Mouse (Mus musculus): ENCODE data around the gene Nmur1.
A peak's percentile ranks its signal among the peaks of the same experiment; 100 is the strongest.
"Not testable (repeated sequence)": the region's sequence is repeated elsewhere in the genome, so short reads cannot be mapped to it uniquely, and the experiment has no call there.

Gene Nmur1

DNA sequence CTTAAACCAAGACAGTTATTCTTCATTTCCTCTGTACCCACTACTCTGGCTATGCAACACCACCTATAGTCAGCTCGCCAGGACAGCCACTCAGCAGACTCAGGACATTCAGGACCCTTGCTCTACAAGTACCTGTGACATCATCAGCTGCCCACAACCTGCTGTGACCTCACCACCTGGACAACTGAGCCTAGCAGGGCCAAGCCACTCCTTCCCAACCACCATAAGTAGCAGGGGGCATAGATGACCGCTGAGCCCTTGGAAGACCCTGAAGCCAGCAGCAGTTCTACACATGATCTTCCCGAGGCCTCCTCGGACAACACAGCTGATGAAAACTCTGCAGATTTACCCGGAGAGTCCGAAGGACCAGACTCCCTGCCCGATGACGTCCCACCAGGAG, at the start of gene Nmur1, which contains the start of gene Tex44:
TSS of gene Nmur1 (minus strand) at position 101 of the 400 bp plus-strand sequence.
TSS of gene Tex44 (plus strand) at position 202 of the 400 bp plus-strand sequence.
- no peak for DNase-seq (ENCODE audit: low spot score)

DNA sequence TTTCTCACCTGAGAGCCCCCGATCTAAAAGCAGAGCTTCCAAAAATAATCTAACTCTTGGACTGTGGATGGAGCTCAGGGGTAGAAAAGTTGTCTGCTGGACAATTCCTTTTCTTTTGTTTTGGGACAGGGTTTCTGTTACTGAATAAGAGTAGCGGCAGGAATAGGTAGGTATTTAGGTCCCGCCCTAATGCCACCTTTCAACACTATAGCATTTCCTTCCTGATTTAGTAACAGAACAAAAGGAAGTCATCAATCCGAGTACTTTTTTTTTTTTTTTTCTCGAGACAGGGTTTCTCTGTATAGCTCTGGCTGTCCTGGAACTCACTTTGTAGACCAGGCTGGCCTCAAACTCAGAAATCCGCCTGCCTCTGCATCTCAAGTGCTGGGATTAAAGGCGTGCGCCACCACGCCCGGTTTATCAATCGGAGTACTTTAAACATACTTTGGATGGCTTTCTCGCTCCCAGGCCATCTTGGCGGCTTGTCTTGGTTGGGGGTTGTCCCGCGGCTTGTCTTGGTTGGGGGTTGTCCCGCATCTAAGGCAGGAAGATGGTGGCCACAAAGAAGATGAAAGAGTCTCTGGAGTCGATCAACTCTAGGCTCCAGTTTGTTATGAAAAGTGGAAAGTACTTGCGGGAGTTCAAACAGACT, 47.2 kb upstream of the Nmur1 start:
- DNase-seq (ENCODE audit: low spot score), result no peak

DNA sequence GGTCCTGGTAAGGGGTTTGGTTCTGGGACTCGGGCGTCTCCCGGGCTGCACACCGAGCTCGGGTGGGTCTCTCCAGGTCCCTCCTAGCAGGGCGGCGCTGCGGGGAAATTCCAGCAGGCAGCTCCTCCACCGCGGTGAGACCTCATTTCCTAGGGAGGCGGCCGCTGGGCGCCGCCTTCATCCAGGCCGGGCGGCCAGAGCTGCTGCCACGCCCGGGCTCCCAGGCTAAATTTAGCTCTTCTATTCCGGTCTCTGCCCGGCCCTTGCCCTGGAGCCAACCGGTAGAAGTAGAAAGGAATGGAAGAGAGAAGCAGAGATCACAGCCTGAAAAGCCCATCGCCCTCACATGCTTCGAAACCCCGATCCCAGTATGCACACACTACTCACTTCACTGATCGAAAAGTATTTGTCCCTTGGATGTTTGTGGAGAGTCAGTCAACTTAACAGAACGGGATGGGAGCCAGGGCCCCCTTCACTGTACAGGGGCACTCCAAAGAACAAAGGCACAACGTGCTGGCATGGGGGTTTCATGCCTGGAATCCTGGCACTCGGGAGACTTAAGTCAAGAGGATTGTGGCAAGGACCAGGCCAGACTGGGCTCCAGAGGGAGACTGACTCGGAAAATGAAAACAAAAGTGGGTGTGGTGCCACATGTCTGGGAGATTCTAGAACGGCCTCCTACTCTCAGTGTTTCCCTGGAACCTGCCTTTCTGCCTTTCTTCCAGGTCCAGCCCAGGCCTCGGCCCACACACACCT, 46.3 kb upstream of the Nmur1 start:
- peak; percentile 80 for DNase-seq (ENCODE audit: low spot score)

- not testable (repeated sequence) for DNase-seq (ENCODE audit: low spot score)
Measured at GRCm38 (mm10) chr1:86471504-86471961, 45.5 kb upstream of the Nmur1 start.

- peak; percentile 54 for DNase-seq (ENCODE audit: low spot score)
Measured at GRCm38 (mm10) chr1:86470519-86471181, 44.6 kb upstream of the Nmur1 start.

DNA sequence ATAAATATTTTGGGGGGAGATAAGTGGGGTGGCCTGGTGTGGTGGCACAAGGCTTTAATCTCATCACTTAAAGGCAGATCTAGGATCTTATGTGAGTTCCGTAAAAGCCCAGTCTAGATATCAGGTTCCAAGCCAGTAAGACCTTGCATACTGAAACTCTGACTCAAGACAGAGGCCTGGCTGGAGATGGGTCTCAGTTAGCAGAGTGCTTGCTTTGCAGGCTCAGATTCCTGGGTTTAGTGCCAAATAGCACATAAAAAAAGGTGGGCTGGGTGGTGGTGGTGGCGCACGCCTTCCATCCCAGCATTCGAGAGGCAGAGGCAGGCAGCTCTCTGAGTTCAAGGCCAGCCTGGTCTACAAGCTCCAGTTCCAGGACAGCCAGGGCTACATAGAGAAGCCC, 43.8 kb upstream of the Nmur1 start:
- DNase-seq (ENCODE audit: low spot score), result no peak

DNA sequence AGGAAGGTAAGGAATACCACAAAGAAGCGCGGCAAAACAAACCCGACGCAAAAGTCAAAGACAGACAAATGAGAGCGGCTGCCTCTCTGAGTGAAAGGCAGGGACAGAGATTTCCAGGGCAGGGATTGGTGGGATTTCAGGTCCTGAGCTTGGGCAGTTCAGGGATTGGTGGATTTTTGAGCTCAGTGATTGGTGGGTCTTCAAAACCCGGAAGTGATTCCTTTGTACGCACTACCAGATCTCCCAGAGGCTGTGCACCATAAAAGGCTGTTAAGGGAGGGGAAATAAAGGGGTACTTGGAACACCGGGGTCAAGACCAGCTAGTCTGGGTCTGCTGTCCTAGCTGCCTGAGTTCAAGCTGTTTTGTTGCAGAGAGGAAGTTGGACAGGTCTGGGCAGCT, 41.4 kb upstream of the Nmur1 start:
- no peak for DNase-seq (ENCODE audit: low spot score)

DNA sequence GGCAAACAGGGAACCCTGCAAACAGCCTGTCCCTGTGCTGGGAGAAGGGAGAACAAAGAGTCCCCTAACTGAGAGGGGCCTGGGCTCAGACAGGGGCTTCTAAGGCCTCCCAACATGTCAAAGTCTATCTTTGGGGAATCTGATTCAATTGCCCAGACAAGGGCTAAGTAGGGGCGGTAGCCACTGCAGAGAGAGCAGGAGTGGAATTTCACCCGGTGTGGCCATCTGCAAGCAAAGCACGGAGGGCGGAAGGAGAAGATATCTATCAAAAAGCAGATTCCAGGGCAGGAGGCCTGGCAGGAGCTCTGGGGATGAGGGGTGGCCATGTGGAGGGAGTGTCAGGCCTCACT, 38.8 kb upstream of the Nmur1 start:
- DNase-seq (ENCODE audit: low spot score), result no peak

DNA sequence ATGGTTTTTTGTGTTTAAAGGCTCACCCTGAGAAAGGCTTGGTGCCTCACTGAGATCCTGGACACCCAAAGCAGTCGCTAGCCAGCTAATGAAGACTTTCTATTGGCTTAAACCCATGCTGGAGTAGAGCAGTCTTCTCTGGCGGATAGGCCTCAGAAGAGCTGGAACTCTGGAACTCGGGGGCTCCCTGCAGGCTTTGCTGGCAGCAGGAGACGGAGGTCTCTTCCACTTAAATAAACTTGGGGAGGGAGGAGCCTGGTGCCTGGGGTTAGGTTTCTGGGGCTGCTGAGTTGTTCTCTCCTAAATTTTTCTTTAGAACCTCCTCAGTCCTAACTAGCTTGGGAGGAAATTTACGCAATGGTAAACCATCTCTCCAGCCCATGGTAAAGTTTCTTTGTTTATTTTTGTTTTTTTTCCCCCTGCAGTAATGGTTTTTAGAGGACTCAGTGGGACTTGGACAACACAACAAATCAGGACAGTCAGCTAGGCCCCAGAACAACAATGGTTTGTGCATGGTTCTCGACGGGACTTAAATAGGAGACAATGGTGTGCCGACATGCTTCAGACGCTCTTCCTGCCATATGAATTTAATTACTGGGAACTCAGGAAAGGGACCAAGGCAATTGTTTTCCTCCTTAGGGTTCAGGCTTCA, 38.3 kb upstream of the Nmur1 start:
- DNase-seq (ENCODE audit: low spot score), result no peak

GRCm38 (mm10) chr1:86459371-86459770, 33.3 kb upstream of the Nmur1 start:
- DNase-seq (ENCODE audit: low spot score), result no peak

DNA sequence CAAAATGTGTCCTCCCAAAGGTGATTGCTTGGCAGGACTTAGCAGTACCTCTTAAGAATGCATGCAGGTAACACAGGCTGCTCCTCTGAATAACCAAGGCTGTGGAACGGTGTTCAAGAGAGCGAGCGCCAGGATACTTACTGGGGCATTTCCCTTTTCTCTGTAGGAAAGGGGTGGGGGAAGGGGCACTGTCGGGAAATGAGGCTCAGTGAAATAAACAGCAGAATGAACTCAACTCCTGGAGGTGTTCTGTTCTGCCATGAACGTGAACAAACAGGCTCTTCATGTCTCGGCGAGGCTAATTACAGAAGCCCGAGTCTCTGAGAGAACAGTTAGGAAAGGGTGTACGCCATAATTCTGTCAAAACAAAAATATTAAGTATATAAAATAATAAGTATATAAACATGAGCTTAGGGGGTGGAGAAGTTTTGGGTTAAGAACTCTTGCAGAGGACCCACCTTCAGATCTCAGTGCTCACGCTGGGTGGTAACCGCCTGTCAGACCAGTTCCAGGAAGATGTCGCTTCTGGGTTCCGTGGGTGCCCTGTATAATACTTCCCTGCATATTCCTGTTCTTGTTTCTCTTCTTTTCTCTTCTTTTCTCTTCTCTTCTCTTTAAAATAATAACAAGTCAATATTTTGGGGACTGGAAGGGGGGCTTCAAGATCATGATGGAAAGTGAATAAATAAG, 31.0 kb upstream of the Nmur1 start:
- DNase-seq (ENCODE audit: low spot score), result no peak

DNA sequence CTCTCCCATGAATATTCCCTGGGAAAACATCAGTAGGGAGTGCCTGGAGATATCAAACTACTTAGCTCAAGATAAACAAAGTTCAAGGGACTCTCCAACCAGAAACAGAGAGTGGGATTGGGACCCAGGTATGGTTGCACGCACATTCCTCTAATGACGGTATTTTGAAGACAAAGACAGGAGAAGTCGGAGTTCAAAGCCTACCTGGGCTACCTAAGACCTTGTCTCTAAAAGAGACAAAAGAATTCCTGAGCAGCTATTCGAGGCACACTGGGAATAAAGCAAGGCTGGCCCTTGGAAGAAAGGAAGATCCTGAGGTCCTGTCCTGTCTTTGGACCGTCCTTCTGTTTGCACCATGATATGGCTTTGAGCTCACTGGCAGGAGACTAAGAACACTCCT, 26.7 kb upstream of the Nmur1 start:
- no peak for DNase-seq (ENCODE audit: low spot score)

DNA sequence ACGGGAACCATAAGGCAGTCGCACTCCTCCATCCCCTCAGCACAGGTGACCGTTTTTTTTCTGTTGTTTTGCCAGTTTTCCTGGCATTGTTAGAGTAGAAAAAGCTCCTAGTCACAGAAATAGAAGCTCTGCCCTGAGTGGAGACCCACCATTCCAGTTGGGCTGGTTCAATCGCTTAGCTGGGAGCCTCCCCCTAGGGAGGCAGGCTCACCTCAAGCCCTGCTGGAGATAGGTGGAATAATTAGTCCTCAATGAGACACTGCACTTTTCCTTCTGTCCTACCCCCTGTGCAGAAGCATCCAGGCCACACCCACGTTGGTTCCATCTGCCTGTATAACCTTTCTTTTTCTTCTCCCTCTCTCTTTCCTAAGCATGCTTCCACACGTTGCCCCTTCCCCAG, 23.9 kb upstream of the Nmur1 start:
- DNase-seq (ENCODE audit: low spot score), result no peak

DNA sequence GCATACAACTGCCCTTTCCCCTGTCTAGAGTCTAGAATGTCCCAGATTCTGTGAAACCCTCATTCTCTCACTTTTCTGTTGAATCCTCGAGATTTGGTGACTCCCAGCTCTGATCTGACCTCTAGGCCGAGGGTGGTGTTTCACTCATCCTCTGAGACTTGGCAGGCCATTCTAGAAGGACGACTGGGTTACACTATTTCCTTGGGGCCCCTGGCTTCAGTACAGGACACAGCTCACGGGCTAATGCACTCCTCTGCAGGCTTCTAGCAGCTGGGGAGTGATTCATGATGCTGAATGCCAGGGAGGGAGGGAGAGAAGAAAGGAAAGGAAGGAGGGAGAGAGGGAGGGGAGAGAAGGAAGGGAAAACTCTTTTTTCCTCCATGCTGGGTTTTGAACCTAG, 22.2 kb upstream of the Nmur1 start:
- DNase-seq (ENCODE audit: low spot score), result no peak

- DNase-seq (ENCODE audit: low spot score), result no peak
Measured at GRCm38 (mm10) chr1:86447596-86448171, 21.7 kb upstream of the Nmur1 start.

DNA sequence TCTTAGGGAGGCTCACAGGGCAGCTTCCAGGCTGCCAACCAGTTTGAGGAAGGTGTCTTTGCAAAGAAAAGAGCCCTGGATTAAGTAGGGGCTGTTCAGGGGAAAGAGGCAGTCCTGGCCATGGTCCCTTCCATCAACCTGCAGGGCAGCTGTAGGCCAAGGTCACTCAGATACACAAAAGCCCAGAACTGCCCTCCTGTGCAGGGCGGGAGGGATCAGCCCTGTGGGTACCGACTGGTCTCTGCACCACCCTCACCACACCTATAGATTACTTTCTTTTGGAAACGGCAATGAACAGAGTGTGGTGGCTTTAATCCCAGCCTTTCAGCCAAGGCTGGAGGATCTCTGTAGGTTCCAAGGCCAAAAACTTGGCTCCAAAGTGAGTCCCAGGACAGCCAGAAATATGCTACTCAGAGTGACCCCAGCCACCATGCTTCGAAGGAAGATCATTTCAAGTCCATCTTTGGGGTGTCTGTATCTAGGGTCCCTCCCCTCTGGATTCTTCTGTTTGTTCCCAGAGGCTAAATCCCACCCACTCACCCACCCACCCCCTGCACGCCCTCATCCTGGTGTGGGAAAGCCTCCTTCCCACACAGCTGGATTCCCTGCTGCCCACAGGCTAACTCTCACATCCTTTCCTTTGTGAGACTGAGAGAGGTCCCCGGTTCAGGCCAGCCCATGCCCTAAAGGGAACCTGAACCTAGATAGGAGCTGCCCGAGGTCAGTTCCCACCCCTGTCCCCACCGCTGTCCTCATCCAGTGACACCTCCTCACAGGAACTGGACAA, 17.6 kb upstream of the Nmur1 start:
- no peak for DNase-seq (ENCODE audit: low spot score)

DNA sequence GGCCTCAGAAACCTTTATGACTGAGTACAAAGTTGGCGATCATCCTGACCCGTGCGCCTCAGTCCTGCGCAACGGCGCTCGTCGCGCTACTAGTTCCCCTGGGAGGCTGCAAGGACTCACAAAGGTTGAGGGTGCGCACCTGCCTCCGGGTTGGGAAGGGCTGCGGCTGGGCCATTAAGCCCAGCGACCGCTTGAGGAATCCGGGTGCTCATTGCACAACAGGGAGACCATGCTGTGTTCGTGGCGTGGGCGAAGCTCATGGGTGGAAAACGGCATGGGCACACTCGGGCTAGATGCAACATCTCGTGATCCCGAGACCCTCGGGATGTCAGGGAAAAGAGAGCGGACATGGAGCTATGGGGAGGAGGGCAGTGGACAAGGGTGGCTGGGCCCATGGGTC, 16.8 kb upstream of the Nmur1 start:
- no peak for DNase-seq (ENCODE audit: low spot score)

DNA sequence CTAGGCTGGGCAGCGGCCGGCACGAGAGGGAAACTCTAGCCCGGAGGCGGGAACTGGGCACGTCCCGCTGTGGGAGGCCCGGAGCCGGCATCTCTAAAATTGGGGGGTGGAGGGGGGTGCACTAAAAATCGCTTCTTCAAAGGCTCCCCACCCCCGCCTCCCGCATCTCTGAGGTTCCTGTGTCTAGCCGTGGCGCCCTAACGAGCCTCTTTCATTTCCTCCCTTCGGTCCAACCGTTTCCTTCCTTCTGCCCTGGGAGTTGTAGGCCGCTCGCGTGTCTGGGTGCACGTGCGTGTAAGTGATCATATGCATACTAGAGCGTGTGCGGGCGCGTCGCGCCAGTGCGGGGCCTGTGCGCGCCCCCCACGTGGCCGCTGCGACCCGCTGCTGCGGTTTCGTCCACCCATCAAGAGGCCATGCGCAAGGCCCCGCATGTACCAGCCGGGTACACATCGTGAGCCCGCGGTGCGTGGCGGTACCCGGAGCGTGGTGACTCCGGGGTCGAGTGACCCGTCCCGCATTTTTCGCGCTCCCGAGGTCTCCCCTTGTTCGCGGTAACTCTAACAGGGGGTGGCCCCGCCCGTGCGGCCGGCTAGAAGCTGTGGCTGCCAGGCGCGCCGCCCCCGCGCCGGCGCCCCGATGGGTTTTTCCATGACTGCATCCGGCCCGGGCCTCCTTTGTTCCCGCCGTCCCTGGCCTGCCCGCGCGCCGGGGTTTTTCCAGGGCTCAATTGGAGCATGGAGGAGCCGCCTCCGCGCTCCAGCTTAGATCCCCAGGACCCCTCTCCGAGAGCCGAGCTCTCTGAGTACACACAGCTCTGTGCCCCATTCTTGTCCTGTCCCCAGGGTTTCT, 16.2 kb upstream of the Nmur1 start:
- DNase-seq (ENCODE audit: low spot score), result peak; percentile 91

- no peak for DNase-seq (ENCODE audit: low spot score)
Measured at GRCm38 (mm10) chr1:86441724-86441979, 15.6 kb upstream of the Nmur1 start.

All from ovary, postnatal 36 days (tissue).